In the genomic region with DNA sequence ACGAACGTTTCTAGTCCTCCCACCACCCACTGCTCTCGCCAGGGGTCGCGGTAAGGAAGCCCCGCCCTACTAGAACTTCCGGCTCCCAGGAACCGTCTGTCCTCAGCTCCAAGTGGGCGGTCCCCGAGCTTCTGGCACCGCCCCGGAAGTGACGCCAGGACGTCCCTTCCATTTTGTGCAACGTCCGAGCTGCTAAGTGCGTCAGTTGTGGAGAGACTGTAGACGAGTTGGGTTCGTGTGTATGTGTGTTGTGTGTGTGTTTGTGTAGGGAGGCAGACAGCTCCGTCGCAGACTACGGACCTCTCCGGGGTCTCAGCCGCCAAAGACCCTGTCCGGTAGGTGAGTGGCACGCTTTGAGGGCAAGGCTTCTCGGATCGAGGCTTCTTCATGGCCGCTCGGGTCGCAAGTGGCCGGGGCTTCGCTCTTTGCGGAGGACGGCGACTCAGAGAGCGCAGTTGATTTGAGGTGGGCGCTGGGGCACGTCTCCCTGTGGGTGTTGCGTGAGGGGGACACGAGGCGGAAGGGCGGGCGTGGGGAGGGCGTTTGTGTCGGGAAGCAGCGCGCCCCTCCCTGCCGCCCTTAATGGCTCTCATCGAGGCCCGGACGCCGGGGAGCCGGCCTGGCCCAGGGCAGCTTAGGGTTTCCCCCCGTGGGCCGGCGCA, we compare ENCODE assay signal across 8 mouse cellular contexts. TPM values are rescaled to one million over a fixed set of nuclear protein-coding genes. Genes with fewer than 3 reads are reported as not detected.
DNase-seq lines count a peak whose midpoint lies in the region; ATAC-seq and TF ChIP-seq lines count a peak whose summit lies in the region.

A gene (plus strand): TSS at position 171 of the 662 bp plus-strand sequence.

- H3K36me3 ChIP-seq in CH12.LX (replicated peaks in 1 of 2; ENCODE audit: control insufficient read depth in 1 of 2, insufficient read depth in 1 of 2, low read length in 1 of 2), result peaks cover 26 to 31% of the 10 kb centered on the region in 2 experiments
- peaks cover 12% of the 10 kb centered on the region for H3K36me3 ChIP-seq in forebrain, embryonic 11.5 days (ENCODE audit: control insufficient read depth, insufficient read depth, low read length)
- peaks cover 27% of the 10 kb centered on the region for H3K36me3 ChIP-seq in heart, embryonic 16.5 days (ENCODE audit: control insufficient read depth, insufficient read depth)
- peaks cover 40% of the 10 kb centered on the region for H3K36me3 ChIP-seq in liver, embryonic 15.5 days (replicated peaks)
- peaks cover 26% of the 10 kb centered on the region for H3K36me3 ChIP-seq in neural tube, embryonic 12.5 days

- no peak for TF ChIP-seq CTCF in CH12.LX (conservative IDR thresholded peaks at IDR 0.05 in 1 of 2, IDR thresholded peaks at IDR 0.05 in 1 of 2; ENCODE audit: low read depth in 2 of 2, low read length in 2 of 2)

- in situ Hi-C loops in CH12.LX (cut with MboI; ENCODE audit: low pct_ligation_motif_present, low pct_unique_long_range_greater_than_20kb, low sequenced_read_pairs), result no loop called here

- peak within 1 kb of the TSS; percentile 85 for H3K4me2 ChIP-seq in CH12.LX (ENCODE audit: insufficient read depth, low read depth, poor library complexity, severe bottlenecking)
- H3K4me2 ChIP-seq in forebrain, embryonic 11.5 days (ENCODE audit: low read depth, low read length, severe bottlenecking), result peak within 1 kb of the TSS; percentile 46
- H3K4me2 ChIP-seq in heart, embryonic 16.5 days (ENCODE audit: low read depth, low read length), result peak within 1 kb of the TSS; percentile 88
- H3K4me2 ChIP-seq in liver, embryonic 15.5 days, result peak within 1 kb of the TSS; percentile 73
- H3K4me2 ChIP-seq in neural tube, embryonic 12.5 days (replicated peaks), result peak within 1 kb of the TSS; percentile 70

- ATAC-seq in forebrain, embryonic 11.5 days (replicated peaks; ENCODE audit: low FRiP score), result peak; percentile 92
- ATAC-seq in heart, embryonic 16.5 days (replicated peaks; ENCODE audit: extremely low read depth, insufficient read depth, low FRiP score), result peak; percentile 92
- peak; percentile 73 for ATAC-seq in liver, embryonic 15.5 days (ENCODE audit: insufficient read depth)
- peak; percentile 93 for ATAC-seq in neural tube, embryonic 12.5 days (ENCODE audit: low FRiP score, low read depth)

- WGBS in forebrain, embryonic 11.5 days, result under 1% methylated on average over 57 of the region's 57 CpGs
- under 1% methylated on average over 54 of the region's 57 CpGs for WGBS in heart, embryonic 16.5 days
- under 1% methylated on average over 54 of the region's 57 CpGs for WGBS in liver, embryonic 15.5 days (ENCODE audit: insufficient replicate concordance)
- under 1% methylated on average over 53 of the region's 57 CpGs for WGBS in neural tube, embryonic 12.5 days

- dilution Hi-C loops in CH12.LX (cut with MboI; ENCODE audit: extremely low pct_ligation_motif_present, extremely low pct_unique_long_range_greater_than_20kb, low sequenced_read_pairs), result no loop called here

- no peaks in the 10 kb centered on the region for H3K27me3 ChIP-seq in CH12.LX (replicated peaks)
- no peaks in the 10 kb centered on the region for H3K27me3 ChIP-seq in forebrain, embryonic 11.5 days (ENCODE audit: control insufficient read depth, insufficient read depth, low read length)
- H3K27me3 ChIP-seq in heart, embryonic 16.5 days (ENCODE audit: control insufficient read depth, insufficient read depth, low read length), result no peaks in the 10 kb centered on the region
- no peaks in the 10 kb centered on the region for H3K27me3 ChIP-seq in liver, embryonic 15.5 days
- no peaks in the 10 kb centered on the region for H3K27me3 ChIP-seq in neural tube, embryonic 12.5 days (replicated peaks)

- TF ChIP-seq RAD21 in CH12.LX (IDR thresholded peaks at IDR 0.05; ENCODE audit: low read depth, low read length), result no peak

- peaks cover 6 to 23% of the 10 kb centered on the region in 2 experiments; a peak in 3 of 4 replicates for H3K4me1 ChIP-seq in CH12.LX (ENCODE audit: control insufficient read depth in 1 of 2, insufficient read depth in 2 of 2)
- no peaks in the 10 kb centered on the region; the same call in 1 of the 2 replicates for H3K4me1 ChIP-seq in forebrain, embryonic 11.5 days (replicated peaks; ENCODE audit: control insufficient read depth, insufficient read depth, low read length)
- peaks cover 17% of the 10 kb centered on the region for H3K4me1 ChIP-seq in heart, embryonic 16.5 days (ENCODE audit: control insufficient read depth, insufficient read depth, low read length)
- H3K4me1 ChIP-seq in liver, embryonic 15.5 days (replicated peaks), result peaks cover 63% of the 10 kb centered on the region
- peaks cover 5% of the 10 kb centered on the region; the same call in 1 of the 2 replicates for H3K4me1 ChIP-seq in neural tube, embryonic 12.5 days

- peaks cover 26% of the 10 kb centered on the region for H3K79me2 ChIP-seq in CH12.LX (replicated peaks; ENCODE audit: control insufficient read depth, extremely low read depth, insufficient read depth, poor library complexity, severe bottlenecking)

- peak; percentile 96 for DNase-seq in CH12.LX (ENCODE audit: extremely low read depth)
- DNase-seq in c-Kit-positive CD71-positive TER-119-negative erythroid progenitor cells, embryonic 14.5 days (ENCODE audit: low read depth), result peak; percentile 95
- peak; percentile 98 for DNase-seq in forebrain, embryonic 11.5 days (ENCODE audit: low spot score)
- DNase-seq in kidney, postnatal 36 days, result peak; percentile 98 to 99
- DNase-seq in telencephalon, adult 2 months (ENCODE audit: low read depth, low spot score), result peak; percentile 94

- peak; percentile 99 for TF ChIP-seq POLR2A in CH12.LX (IDR thresholded peaks at IDR 0.05; ENCODE audit: low read depth, low read length)

- no peak for TF ChIP-seq EP300 in CH12.LX (IDR thresholded peaks at IDR 0.05; ENCODE audit: low read length)

- peak within 1 kb of the TSS; percentile 99 for H3K9ac ChIP-seq in CH12.LX (ENCODE audit: insufficient read depth, low read depth)
- peak within 1 kb of the TSS; percentile 92 for H3K9ac ChIP-seq in forebrain, embryonic 11.5 days (ENCODE audit: low read length)
- H3K9ac ChIP-seq in heart, embryonic 16.5 days (ENCODE audit: low read length), result peak within 1 kb of the TSS; percentile 99
- peak within 1 kb of the TSS; percentile 86 for H3K9ac ChIP-seq in liver, embryonic 15.5 days
- peak within 1 kb of the TSS; percentile 94 for H3K9ac ChIP-seq in neural tube, embryonic 12.5 days

- H3K27ac ChIP-seq in CH12.LX (ENCODE audit: insufficient read depth, low read depth), result peak within 1 kb of the TSS; percentile 86
- H3K27ac ChIP-seq in forebrain, embryonic 11.5 days (ENCODE audit: low read depth, low read length), result peak within 1 kb of the TSS; percentile 73
- peak within 1 kb of the TSS; percentile 99 for H3K27ac ChIP-seq in heart, embryonic 16.5 days (ENCODE audit: low read length)
- H3K27ac ChIP-seq in liver, embryonic 15.5 days (replicated peaks), result peak within 1 kb of the TSS; percentile 97
- H3K27ac ChIP-seq in neural tube, embryonic 12.5 days, result peak within 1 kb of the TSS; percentile 57

- peak within 1 kb of the TSS; percentile 89 to 99 (median 95) for H3K4me3 ChIP-seq in CH12.LX (replicated peaks in 1 of 3; ENCODE audit: low read depth in 2 of 3, low read length in 2 of 3, poor library complexity in 1 of 3)
- peak within 1 kb of the TSS; percentile 100 for H3K4me3 ChIP-seq in forebrain, embryonic 11.5 days (ENCODE audit: low read depth, low read length)
- peak within 1 kb of the TSS; percentile 95 for H3K4me3 ChIP-seq in heart, embryonic 16.5 days (ENCODE audit: low read length)
- peak within 1 kb of the TSS; percentile 72 for H3K4me3 ChIP-seq in liver, embryonic 15.5 days (replicated peaks)
- peak within 1 kb of the TSS; percentile 97 for H3K4me3 ChIP-seq in neural tube, embryonic 12.5 days

- no peaks in the 10 kb centered on the region for H3K9me3 ChIP-seq in CH12.LX (replicated peaks; ENCODE audit: low read length)
- no peaks in the 10 kb centered on the region for H3K9me3 ChIP-seq in forebrain, embryonic 11.5 days (ENCODE audit: control insufficient read depth, low read length)
- H3K9me3 ChIP-seq in heart, embryonic 16.5 days (replicated peaks; ENCODE audit: control insufficient read depth, low read length), result no peaks in the 10 kb centered on the region
- H3K9me3 ChIP-seq in liver, embryonic 15.5 days (replicated peaks), result no peaks in the 10 kb centered on the region
- H3K9me3 ChIP-seq in neural tube, embryonic 12.5 days, result no peaks in the 10 kb centered on the region

TF ChIP-seq in CH12.LX, 34 proteins besides CTCF, POLR2A, EP300 and RAD21 (continues in another document):
- TF ChIP-seq MAZ (IDR thresholded peaks at IDR 0.05; ENCODE audit: low read depth, low read length) (peak; percentile 56; the same call in 1 of the 2 replicates), CHD1 (IDR thresholded peaks at IDR 0.05; ENCODE audit: low read depth, low read length) (peak; percentile 81; the same call in 1 of the 2 replicates), RCOR1 (conservative IDR thresholded peaks at IDR 0.05; ENCODE audit: low read depth, low read length) (no peak), ZC3H11A (IDR thresholded peaks at IDR 0.05; ENCODE audit: low read depth, low read length) (no peak), POLR2AphosphoS2 (IDR thresholded peaks at IDR 0.05; ENCODE audit: low read depth, low read length) (peak; percentile 98), GABPA (IDR thresholded peaks at IDR 0.05; ENCODE audit: insufficient replicate concordance, low read depth, low read length) (no peak), PAX5 (IDR thresholded peaks at IDR 0.05; ENCODE audit: low read length) (no peak), ZNF384 (IDR thresholded peaks at IDR 0.05; ENCODE audit: low read depth, low read length) (no peak), TCF12 (IDR thresholded peaks at IDR 0.05; ENCODE audit: low read depth, low read length) (peak; percentile 95), MXI1 (IDR thresholded peaks at IDR 0.05; ENCODE audit: low read depth, low read length) (no peak; the same call in none of the 2 replicates), E2F4 (IDR thresholded peaks at IDR 0.05; ENCODE audit: insufficient replicate concordance, low read depth, low read length) (no peak), JUN (IDR thresholded peaks at IDR 0.05; ENCODE audit: insufficient read depth, low read depth, low read length) (no peak), ELF1 (IDR thresholded peaks at IDR 0.05; ENCODE audit: low read depth, low read length) (peak; percentile 95), IRF4 (IDR thresholded peaks at IDR 0.05; ENCODE audit: low read depth, low read length) (peak; percentile 67; the same call in 1 of the 2 replicates), MEF2A (IDR thresholded peaks at IDR 0.05; ENCODE audit: borderline replicate concordance, low read depth, low read length) (no peak)

RNA-seq across cellular contexts. Expression of the gene that starts here (rescaled TPM):
- total RNA-seq in CH12.LX (2012; rRNA removed) (260 and 311 TPM in 2 replicates), CH12.LX (2014; rRNA removed) (459 and 511 TPM in 2 replicates)
- 549 and 597 TPM in 2 replicates for polyA plus RNA-seq in CH12.LX (2012; ENCODE audit: insufficient read length, low read depth)
- polyA plus RNA-seq in forebrain, embryonic 11.5 days (2014; fragmentation: Nextera tagmentation; extraction: Ambion mirVana), result 436 and 461 TPM in 2 replicates
- polyA plus RNA-seq in heart, embryonic 16.5 days (2015; fragmentation: Nextera tagmentation; extraction: Ambion mirVana), result 318 and 345 TPM in 2 replicates
- polyA plus RNA-seq in liver, embryonic 15.5 days (2015; fragmentation: Nextera tagmentation; extraction: Ambion mirVana), result 283 and 287 TPM in 2 replicates
- 523 and 578 TPM in 2 replicates for polyA plus RNA-seq in neural tube, embryonic 12.5 days (2016; fragmentation: Nextera tagmentation; extraction: Ambion mirVana)

Comparison
In these comparisons a context has a peak if more than half of its experiments do, and no peak if none do; other contexts are left out.
1. Peak in every context shown above with its lines: DNase-seq, ATAC-seq, H3K4me3 ChIP-seq and H3K27ac ChIP-seq.